Mouse (Mus musculus): ENCODE data around the gene Gpc2.
A peak's percentile ranks its signal among the peaks of the same experiment; 100 is the strongest.

Gene Gpc2

GRCm38 (mm10) chr5:138251144-138251543 is 28.7 kb downstream of the Gpc2 start:
- Histone ChIP-seq H3K9me3 (ENCODE audit: low read length) (0 out of 2 replicates have a peak, but pooled peaks cover 6% of the 10 kb centered on the region), H3K4me3 (replicated peaks; ENCODE audit: low read length) (no peak overlapping the region), H3K27me3 (ENCODE audit: insufficient read depth, low read length) (no peaks in the 10 kb centered on the region), H3K36me3 (ENCODE audit: insufficient read depth, low read length) (no peaks in the 10 kb centered on the region), H3K4me1 (replicated peaks; ENCODE audit: low read depth, low read length) (peaks cover 13% of the 10 kb centered on the region)
- TF ChIP-seq POU5F1 (IDR thresholded peaks at IDR 0.05; ENCODE audit: borderline replicate concordance, low read length) = no peak
- no peak for TF ChIP-seq NANOG (IDR thresholded peaks at IDR 0.05; ENCODE audit: borderline replicate concordance, low read length)
- no peak for TF ChIP-seq CTCF (conservative IDR thresholded peaks at IDR 0.05; ENCODE audit: low read length)

GRCm38 (mm10) chr5:138241511-138241910 is 38.3 kb downstream of the Gpc2 start:
- H3K4me1 ChIP-seq (replicated peaks; ENCODE audit: low read depth, low read length) = no peaks in the 10 kb centered on the region
- no peak for TF ChIP-seq POU5F1 (IDR thresholded peaks at IDR 0.05; ENCODE audit: borderline replicate concordance, low read length)
- no peak for TF ChIP-seq NANOG (IDR thresholded peaks at IDR 0.05; ENCODE audit: borderline replicate concordance, low read length)
- no peak for TF ChIP-seq CTCF (conservative IDR thresholded peaks at IDR 0.05; ENCODE audit: low read length)
- H3K36me3 ChIP-seq (ENCODE audit: insufficient read depth, low read length) = no peaks in the 10 kb centered on the region
- H3K9me3 ChIP-seq (ENCODE audit: low read length) = no peaks in the 10 kb centered on the region
- H3K27me3 ChIP-seq (ENCODE audit: insufficient read depth, low read length) = peaks cover 2% of the 10 kb centered on the region; the same call in 1 of the 2 replicates
- no peak overlapping the region for H3K4me3 ChIP-seq (replicated peaks; ENCODE audit: low read length)

- Histone ChIP-seq H3K4me3 (replicated peaks; ENCODE audit: low read length) (no peak overlapping the region), H3K36me3 (ENCODE audit: insufficient read depth, low read length) (no peaks in the 10 kb centered on the region), H3K9me3 (ENCODE audit: low read length) (no peaks in the 10 kb centered on the region), H3K4me1 (replicated peaks; ENCODE audit: low read depth, low read length) (no peaks in the 10 kb centered on the region), H3K27me3 (ENCODE audit: insufficient read depth, low read length) (no peaks in the 10 kb centered on the region)
- TF ChIP-seq CTCF (conservative IDR thresholded peaks at IDR 0.05; ENCODE audit: low read length) (no peak), POU5F1 (IDR thresholded peaks at IDR 0.05; ENCODE audit: borderline replicate concordance, low read length) (no peak), NANOG (IDR thresholded peaks at IDR 0.05; ENCODE audit: borderline replicate concordance, low read length) (no peak)
These were observed 45.6 kb downstream of the Gpc2 start for GRCm38 (mm10) chr5:138234224-138234623.

GRCm38 (mm10) chr5:138233778-138234177 is 46.0 kb downstream of the Gpc2 start:
- Histone ChIP-seq H3K9me3 (ENCODE audit: low read length) (no peaks in the 10 kb centered on the region), H3K4me1 (replicated peaks; ENCODE audit: low read depth, low read length) (no peaks in the 10 kb centered on the region), H3K36me3 (ENCODE audit: insufficient read depth, low read length) (no peaks in the 10 kb centered on the region), H3K27me3 (ENCODE audit: insufficient read depth, low read length) (no peaks in the 10 kb centered on the region), H3K4me3 (replicated peaks; ENCODE audit: low read length) (no peak overlapping the region)
- TF ChIP-seq NANOG (IDR thresholded peaks at IDR 0.05; ENCODE audit: borderline replicate concordance, low read length) (no peak), CTCF (conservative IDR thresholded peaks at IDR 0.05; ENCODE audit: low read length) (no peak), POU5F1 (IDR thresholded peaks at IDR 0.05; ENCODE audit: borderline replicate concordance, low read length) (no peak)

GRCm38 (mm10) chr5:138229511-138229910 is 50.3 kb downstream of the Gpc2 start:
- no peaks in the 10 kb centered on the region for H3K9me3 ChIP-seq (ENCODE audit: low read length)
- no peaks in the 10 kb centered on the region for H3K36me3 ChIP-seq (ENCODE audit: insufficient read depth, low read length)
- no peaks in the 10 kb centered on the region for H3K4me1 ChIP-seq (replicated peaks; ENCODE audit: low read depth, low read length)
- H3K27me3 ChIP-seq (ENCODE audit: insufficient read depth, low read length) = no peaks in the 10 kb centered on the region
- TF ChIP-seq POU5F1 (IDR thresholded peaks at IDR 0.05; ENCODE audit: borderline replicate concordance, low read length) (no peak), NANOG (IDR thresholded peaks at IDR 0.05; ENCODE audit: borderline replicate concordance, low read length) (no peak), CTCF (conservative IDR thresholded peaks at IDR 0.05; ENCODE audit: low read length) (no peak)
- no peak overlapping the region for H3K4me3 ChIP-seq (replicated peaks; ENCODE audit: low read length)

- Histone ChIP-seq H3K9me3 (ENCODE audit: low read length) (no peaks in the 10 kb centered on the region), H3K27me3 (ENCODE audit: insufficient read depth, low read length) (no peaks in the 10 kb centered on the region), H3K36me3 (ENCODE audit: insufficient read depth, low read length) (no peaks in the 10 kb centered on the region), H3K4me1 (replicated peaks; ENCODE audit: low read depth, low read length) (no peaks in the 10 kb centered on the region), H3K4me3 (replicated peaks; ENCODE audit: low read length) (no peak overlapping the region)
- TF ChIP-seq POU5F1 (IDR thresholded peaks at IDR 0.05; ENCODE audit: borderline replicate concordance, low read length) = no peak
- TF ChIP-seq CTCF (conservative IDR thresholded peaks at IDR 0.05; ENCODE audit: low read length) = peak; percentile 99
These were observed 51.8 kb downstream of the Gpc2 start for GRCm38 (mm10) chr5:138228026-138228425.

- Histone ChIP-seq H3K36me3 (ENCODE audit: insufficient read depth, low read length) (no peaks in the 10 kb centered on the region), H3K4me3 (replicated peaks; ENCODE audit: low read length) (no peak overlapping the region), H3K4me1 (replicated peaks; ENCODE audit: low read depth, low read length) (no peaks in the 10 kb centered on the region), H3K27me3 (ENCODE audit: insufficient read depth, low read length) (no peaks in the 10 kb centered on the region), H3K9me3 (ENCODE audit: low read length) (no peaks in the 10 kb centered on the region)
- TF ChIP-seq NANOG (IDR thresholded peaks at IDR 0.05; ENCODE audit: borderline replicate concordance, low read length) = no peak
- no peak for TF ChIP-seq POU5F1 (IDR thresholded peaks at IDR 0.05; ENCODE audit: borderline replicate concordance, low read length)
- TF ChIP-seq CTCF (conservative IDR thresholded peaks at IDR 0.05; ENCODE audit: low read length) = no peak
These were observed 52.4 kb downstream of the Gpc2 start for GRCm38 (mm10) chr5:138227367-138227766.

GRCm38 (mm10) chr5:138226491-138226890 is 53.3 kb downstream of the Gpc2 start:
- H3K4me1 ChIP-seq (replicated peaks; ENCODE audit: low read depth, low read length) = no peaks in the 10 kb centered on the region
- TF ChIP-seq CTCF (conservative IDR thresholded peaks at IDR 0.05; ENCODE audit: low read length) (no peak), POU5F1 (IDR thresholded peaks at IDR 0.05; ENCODE audit: borderline replicate concordance, low read length) (no peak), NANOG (IDR thresholded peaks at IDR 0.05; ENCODE audit: borderline replicate concordance, low read length) (no peak)
- H3K36me3 ChIP-seq (ENCODE audit: insufficient read depth, low read length) = no peaks in the 10 kb centered on the region
- H3K27me3 ChIP-seq (ENCODE audit: insufficient read depth, low read length) = no peaks in the 10 kb centered on the region
- no peak overlapping the region for H3K4me3 ChIP-seq (replicated peaks; ENCODE audit: low read length)
- H3K9me3 ChIP-seq (ENCODE audit: low read length) = no peaks in the 10 kb centered on the region

GRCm38 (mm10) chr5:138225700-138226099 is 54.1 kb downstream of the Gpc2 start, which contains the start of gene Nxpe5:
Gene Nxpe5, plus strand, starts transcription at chr5:138225898.
- Histone ChIP-seq H3K4me3 (replicated peaks; ENCODE audit: low read length) (no peak within 1 kb of the TSS), H3K36me3 (ENCODE audit: insufficient read depth, low read length) (no peaks in the 10 kb centered on the region), H3K27me3 (ENCODE audit: insufficient read depth, low read length) (no peaks in the 10 kb centered on the region), H3K4me1 (replicated peaks; ENCODE audit: low read depth, low read length) (no peaks in the 10 kb centered on the region), H3K9me3 (ENCODE audit: low read length) (no peaks in the 10 kb centered on the region)
- TF ChIP-seq NANOG (IDR thresholded peaks at IDR 0.05; ENCODE audit: borderline replicate concordance, low read length) (no peak), POU5F1 (IDR thresholded peaks at IDR 0.05; ENCODE audit: borderline replicate concordance, low read length) (no peak), CTCF (conservative IDR thresholded peaks at IDR 0.05; ENCODE audit: low read length) (no peak)
